Mouse (Mus musculus) ovary, adult 18-20 months (tissue): ENCODE results near the gene Col16a1.

ENCODE experiments used
- DNase-seq: peaks from one replicate; pipeline ENCODE4 v3.0.0; 2022; ENCODE audit warnings: low spot score, mixed read lengths

Gene Col16a1

DNA sequence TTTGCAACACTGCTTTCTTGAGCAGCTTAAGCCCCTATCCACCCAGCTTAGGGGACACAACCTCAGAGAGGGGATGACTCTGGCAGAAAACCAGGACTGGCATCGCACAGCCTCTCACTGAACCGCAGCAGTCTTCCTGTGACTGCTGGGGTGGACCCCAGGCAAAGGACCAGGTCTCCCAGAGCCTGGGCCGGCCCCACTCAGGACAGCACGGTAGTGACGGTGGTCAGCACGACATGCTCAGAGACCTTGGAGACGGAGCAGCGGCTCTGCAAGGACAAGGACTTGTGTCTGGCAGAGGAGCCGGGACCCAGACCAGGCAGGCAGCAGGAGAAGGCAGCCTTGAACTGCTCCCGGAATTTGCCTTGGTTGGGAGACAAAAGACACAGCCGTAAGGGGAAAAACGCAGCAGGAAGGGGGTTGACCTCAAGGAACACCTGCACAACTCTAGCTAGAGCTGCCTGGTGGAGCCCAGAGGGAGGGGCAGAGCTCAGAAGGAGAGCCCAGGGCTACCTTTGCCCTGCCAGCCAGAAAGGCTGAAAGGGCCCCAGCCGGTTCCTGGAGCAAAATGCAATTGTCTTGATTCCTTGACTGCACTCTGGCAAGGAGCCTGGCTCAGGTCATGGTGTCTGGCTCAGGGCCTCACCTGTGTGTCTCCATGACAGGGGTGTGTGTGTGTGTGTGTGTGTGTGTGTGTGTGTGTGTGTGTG is 83.2 kb downstream of the Col16a1 start:
- DNase-seq, result peak; percentile 62

DNA sequence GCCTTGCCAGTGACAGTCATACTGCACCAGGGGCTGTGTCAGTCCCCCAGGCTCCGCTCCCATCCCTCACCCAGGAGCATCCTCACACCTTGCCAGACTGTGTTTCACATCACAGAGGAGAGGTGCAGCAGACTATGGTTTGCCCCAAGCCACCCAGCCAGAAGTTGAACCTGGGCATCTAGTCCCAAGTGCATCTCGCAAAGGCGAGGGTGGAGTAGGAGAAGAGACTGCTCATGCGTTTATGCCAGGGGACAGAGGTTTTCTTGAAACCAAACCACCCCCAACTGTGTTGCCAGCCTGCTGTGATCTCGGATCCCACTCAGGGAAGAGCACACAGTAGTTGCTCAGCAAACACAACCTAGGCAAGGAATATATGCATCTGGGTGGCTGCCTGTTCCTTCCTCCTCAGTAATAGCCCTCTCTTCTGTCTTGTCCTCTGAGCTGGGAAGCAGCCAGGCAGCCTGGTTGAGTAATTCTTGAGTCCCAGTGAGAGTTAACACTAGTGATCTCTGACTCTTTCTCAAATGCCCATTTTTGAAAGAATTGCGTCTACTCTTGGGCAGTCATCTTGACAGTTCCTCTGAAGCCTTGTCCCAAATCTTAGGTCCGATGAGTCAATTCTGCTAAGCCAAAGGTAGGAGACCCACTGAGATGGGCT is 83.9 kb downstream of the Col16a1 start:
- no peak for DNase-seq

DNA sequence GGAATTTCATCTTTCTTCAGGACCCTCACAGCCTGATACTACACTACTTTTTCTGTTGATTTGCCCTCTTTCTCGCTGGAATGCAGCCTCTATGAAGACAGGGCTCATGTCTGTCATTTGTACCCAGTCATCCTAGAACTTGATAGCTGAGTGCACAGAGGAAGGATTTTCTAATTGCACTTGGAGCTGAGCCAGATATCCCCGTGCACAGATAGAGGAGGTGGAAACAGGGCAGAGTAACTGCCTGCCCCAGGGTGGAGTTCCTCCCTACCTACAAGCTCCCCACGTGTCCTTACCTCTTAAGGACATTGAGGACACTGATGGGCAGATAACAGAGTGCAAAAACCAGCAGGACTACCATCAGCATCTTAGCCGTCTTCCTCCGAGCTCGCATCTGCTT is 85.8 kb downstream of the Col16a1 start:
- DNase-seq, result no peak

DNA sequence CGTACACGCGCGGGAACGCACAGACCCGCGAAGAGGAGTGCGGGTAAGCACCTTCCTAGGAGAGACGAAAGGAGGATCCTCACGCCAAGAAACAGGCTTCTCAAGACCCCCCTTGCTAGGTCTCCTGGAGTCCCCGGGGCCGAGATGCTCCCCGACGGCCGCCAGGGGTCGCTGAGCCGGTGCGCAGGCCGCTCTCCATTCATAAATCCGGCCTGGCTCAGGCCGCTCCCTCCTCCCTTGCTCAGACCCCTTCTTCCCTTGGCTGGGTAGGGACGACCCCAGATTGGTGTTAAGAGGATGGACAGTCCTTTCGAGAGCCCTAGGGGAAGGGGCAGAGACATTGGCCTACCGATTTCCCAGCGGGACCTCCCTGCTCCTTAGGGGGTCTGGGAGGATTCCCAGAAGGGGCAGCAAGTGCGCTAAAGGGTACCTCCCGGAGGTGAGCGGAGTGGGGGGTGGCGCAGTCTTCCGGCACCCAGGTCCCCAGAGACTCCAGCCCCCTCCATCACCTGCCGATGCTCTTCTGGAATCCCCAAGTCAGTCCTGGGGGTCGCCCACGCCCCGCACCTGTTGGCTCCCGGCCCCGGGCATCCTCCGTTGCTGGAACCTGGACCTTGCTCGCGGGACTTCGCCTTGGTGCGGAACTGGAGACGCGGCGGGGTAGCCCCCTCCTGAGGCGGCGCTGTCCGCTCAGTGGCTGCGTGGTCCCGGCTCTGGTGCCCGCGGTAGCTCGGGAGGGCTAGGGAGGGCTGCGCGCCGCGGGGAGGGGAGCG is 91.0 kb downstream of the Col16a1 start:
- DNase-seq, result no peak

DNA sequence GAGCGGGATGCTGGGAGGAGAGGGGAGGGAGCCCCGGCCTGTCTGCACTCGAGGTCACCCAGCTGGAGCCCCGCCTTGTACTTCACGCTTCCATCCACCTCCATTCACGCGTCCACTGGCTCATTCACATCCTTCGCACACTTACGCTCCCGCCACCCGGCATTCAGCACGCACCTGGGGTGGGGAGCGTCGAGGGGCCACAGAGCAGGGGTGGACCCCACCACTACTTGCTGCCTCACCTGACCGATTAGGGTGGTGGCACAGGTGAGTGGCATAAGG is 91.5 kb downstream of the Col16a1 start, which contains the start of gene Hcrtr1:
Gene Hcrtr1 (minus strand): TSS at position 146 of the 279 bp plus-strand sequence.
- DNase-seq, result no peak

DNA sequence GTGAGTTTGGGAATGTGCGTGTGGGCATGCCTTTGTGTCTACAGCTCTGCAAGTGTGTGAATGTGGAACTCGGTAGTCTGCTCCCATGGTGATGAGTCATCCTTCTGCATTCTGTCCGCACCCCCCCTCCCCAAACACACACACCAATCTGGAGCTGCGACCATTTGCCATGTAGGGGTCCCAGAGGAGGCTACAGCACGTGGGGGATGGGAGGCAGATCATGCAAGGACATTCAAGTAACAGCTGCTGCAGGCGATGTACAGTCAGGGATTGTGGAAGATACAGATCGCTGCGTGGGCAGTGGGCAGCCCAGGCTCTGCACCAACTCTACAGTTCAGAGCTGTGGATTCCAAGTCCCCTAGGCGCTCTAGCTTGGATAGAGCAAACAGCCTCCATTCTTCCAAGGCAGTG is 93.4 kb downstream of the Col16a1 start:
- DNase-seq, result no peak

DNA sequence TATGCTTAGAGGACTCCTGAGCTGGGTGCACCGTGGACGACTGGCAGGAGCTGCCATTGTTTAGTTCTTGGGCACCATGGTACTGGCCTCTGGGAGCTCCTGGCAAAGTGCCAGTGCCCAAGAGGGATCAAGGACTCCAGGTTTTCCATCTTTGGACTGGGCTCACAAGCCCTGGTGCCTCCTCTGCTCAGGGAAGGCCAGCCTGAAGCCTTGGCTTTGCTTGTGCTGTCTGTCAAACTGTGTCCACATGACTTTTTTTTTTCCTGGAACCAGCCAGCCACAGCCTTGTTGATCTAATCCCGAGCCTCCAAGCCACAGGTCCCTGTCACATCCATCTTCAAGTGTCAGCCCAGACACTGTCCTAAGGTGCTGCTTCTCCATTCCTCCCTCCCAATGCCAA is 94.1 kb downstream of the Col16a1 start:
- no peak for DNase-seq

DNA sequence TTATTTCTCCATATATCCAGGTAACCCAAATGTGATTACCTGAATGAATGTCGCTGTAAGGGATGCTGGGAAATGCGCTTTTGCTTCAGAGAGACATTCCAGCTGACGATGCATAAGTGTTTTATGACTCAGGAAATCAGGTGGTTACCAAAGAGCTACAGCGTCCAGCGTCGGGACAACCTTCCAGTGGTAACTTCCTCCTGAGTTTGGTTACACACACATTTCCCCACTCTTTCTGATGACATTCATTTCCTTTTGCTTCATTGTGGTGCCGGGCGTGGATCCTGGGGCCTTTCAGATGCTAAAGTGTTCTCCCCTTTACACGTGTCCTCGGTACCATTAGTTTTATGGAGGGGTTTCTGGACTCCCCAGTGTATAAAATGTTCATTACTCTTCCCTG is 100.8 kb downstream of the Col16a1 start:
- no peak for DNase-seq
